Mouse (Mus musculus) neural tube, embryonic 14.5 days (tissue): ENCODE data around the gene Oser1. TPM values are rescaled to one million over a fixed set of nuclear protein-coding genes. Genes with fewer than 3 reads are reported as not detected.

Source experiments
- ATAC-seq: fragments of 200-750 bp; cut with Nextera tagmentation; 2 replicates; pipeline ENCODE4 v1.8.0; 2017; ENCODE audit warnings: low read depth, mild to moderate bottlenecking, moderate TSS enrichment, moderate library complexity
- H3K27ac ChIP-seq: fragments of 300-500 bp; sonication (generic); 2 replicates; pipeline ENCODE4 v1.5.1; 2014; ENCODE audit warnings: low read depth, mild to moderate bottlenecking, control low read depth, low read length, moderate library complexity, mixed read lengths
- H3K27me3 ChIP-seq: fragments of 300-500 bp; sonication (generic); 2 replicates; pipeline ENCODE4 v1.6.1; 2014; ENCODE audit warnings: low read length; ENCODE audit not compliant: control insufficient read depth, insufficient read depth
- H3K36me3 ChIP-seq: fragments of 300-500 bp; sonication (generic); 2 replicates; pipeline ENCODE4 v1.6.1; 2014; ENCODE audit warnings: low read length, mixed read lengths; ENCODE audit not compliant: control insufficient read depth, insufficient read depth
- H3K4me1 ChIP-seq: fragments of 300-500 bp; sonication (generic); 2 replicates; pipeline ENCODE4 v1.6.1; 2014; ENCODE audit warnings: low read length; ENCODE audit not compliant: control insufficient read depth, insufficient read depth
- H3K4me2 ChIP-seq: fragments of 300-500 bp; sonication (generic); 2 replicates; pipeline ENCODE4 v1.6.1; 2014; ENCODE audit warnings: mild to moderate bottlenecking, low read depth, low read length, control low read depth
- H3K4me3 ChIP-seq: fragments of 300-500 bp; sonication (generic); 2 replicates; pipeline ENCODE4 v1.5.1; 2014; ENCODE audit warnings: low read depth, low read length, control low read depth, mixed read lengths
- H3K9ac ChIP-seq: fragments of 300-500 bp; sonication (generic); replicated peaks from 2 replicates; pipeline ENCODE4 v1.6.1; 2014; ENCODE audit warnings: low read depth, mild to moderate bottlenecking, control low read depth, low read length, mixed read lengths
- H3K9me3 ChIP-seq: fragments of 300-500 bp; sonication (generic); 2 replicates; pipeline ENCODE4 v1.6.1; 2016; ENCODE audit warnings: low read length; ENCODE audit not compliant: control insufficient read depth
- WGBS: fragments of 180-500 bp; shearing (Covaris S2); extraction: QIAGEN DNeasy Blood & Tissue Kit; methylation state at CpG from one replicate; pipeline ENCODE4 v1.1.7; 2014; 5-methylcytosine and 5-hydroxymethylcytosine counted together
- polyA plus RNA-seq: library from polyadenylated mRNA; unstranded; fragments of >200 nt; fragmentation: Nextera tagmentation; extraction: Ambion mirVana; gene quantifications from 2 replicates; pipeline ENCODE4 v1.2.1, GENCODE M21; 2014

Oser1 gene
- polyA plus RNA-seq, 1 experiment from 2014 or later = 78.9 TPM

DNA sequence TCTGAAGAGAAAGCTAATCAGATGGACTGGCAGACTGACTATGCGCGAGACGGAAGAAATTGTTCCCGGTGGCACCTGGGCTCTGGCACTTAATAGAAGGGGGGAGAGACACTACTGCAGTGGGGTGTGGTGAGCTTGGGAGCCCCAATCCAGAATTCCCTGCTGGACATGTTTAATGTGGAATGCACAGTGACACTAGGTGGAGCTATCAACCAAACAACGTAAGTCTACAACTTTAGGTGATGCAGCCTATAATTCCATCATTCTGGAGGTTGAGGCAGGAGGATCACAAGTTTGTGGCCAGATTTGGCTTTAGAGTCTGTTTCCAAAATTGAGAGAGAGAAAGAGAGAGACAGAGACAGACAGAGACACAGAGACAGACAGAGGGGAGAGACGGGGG lies 28.2 kb upstream of the Oser1 start:
- WGBS = 89% methylated on average over 6 of the region's 6 CpGs
- H3K36me3 ChIP-seq = peaks cover 16% of the 10 kb centered on the region
- no peak overlapping the region for H3K9ac ChIP-seq
- H3K27me3 ChIP-seq = no peaks in the 10 kb centered on the region
- no peak for ATAC-seq
- no peaks in the 10 kb centered on the region for H3K9me3 ChIP-seq
- H3K27ac ChIP-seq = no peak overlapping the region
- H3K4me1 ChIP-seq = no peaks in the 10 kb centered on the region
- H3K4me2 ChIP-seq = no peak overlapping the region
- no peak overlapping the region for H3K4me3 ChIP-seq

DNA sequence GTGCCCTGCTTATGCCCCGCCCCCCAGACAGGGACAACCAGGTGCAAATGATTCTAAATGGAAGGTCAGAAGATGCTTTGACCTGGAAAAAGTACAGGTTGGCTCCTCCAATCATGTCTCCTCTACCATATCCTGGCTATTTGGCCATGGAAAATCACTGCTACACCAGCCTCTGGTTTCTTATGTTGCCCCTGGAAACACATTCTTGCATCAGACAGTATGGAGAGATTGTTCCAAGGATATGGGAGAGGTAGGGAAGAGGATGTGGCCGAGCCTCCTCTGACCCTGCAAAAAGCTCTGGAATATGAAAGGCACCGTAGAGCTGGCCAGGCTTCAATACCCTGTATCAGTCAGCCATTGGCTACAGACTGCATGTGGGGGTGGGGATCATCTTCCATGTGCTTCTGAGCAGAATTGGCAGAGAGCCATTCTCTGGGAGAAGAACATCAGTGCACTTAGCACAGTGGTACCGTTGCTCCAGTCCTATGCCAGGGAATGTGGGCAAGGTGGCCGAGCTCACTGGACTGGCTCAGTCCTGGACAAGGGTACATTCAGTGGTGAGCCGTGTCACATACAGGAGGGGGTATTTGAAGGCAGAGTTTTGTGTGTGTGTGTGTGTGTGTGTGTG lies 26.3 kb upstream of the Oser1 start:
- H3K4me3 ChIP-seq = no peak overlapping the region
- H3K36me3 ChIP-seq = peaks cover 16% of the 10 kb centered on the region
- no peaks in the 10 kb centered on the region for H3K9me3 ChIP-seq
- H3K4me1 ChIP-seq = no peaks in the 10 kb centered on the region
- H3K9ac ChIP-seq = no peak overlapping the region
- no peak for ATAC-seq
- no peaks in the 10 kb centered on the region for H3K27me3 ChIP-seq
- no peak overlapping the region for H3K27ac ChIP-seq
- 74% methylated on average over 6 of the region's 6 CpGs for WGBS
- H3K4me2 ChIP-seq = no peak overlapping the region

DNA sequence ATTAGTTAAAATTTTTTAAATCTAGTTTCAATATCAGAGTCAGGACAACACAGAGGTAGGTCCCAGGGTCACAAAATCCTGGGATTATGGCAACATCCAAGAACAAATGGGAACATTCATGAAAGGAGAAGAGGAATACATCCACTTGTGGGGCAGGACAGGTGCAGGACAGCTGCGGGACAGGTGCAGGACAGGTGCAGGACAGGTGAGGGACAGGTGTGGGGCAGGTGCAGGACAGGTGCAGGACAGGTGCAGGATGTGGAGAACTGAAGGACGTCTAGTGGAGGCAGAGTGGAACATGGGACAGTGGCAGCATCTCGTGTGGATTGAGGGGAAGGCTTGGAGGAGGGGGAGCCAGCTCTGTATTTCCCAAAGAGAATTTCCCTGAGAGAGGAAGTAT lies 24.8 kb upstream of the Oser1 start:
- Histone ChIP-seq H3K4me2 (no peak overlapping the region), H3K4me1 (no peaks in the 10 kb centered on the region), H3K4me3 (no peak overlapping the region), H3K27ac (no peak overlapping the region), H3K36me3 (peaks cover 16% of the 10 kb centered on the region), H3K27me3 (no peaks in the 10 kb centered on the region), H3K9ac (no peak overlapping the region), H3K9me3 (no peaks in the 10 kb centered on the region)
- 74% methylated on average over 3 of the region's 3 CpGs for WGBS
- no peak for ATAC-seq

DNA sequence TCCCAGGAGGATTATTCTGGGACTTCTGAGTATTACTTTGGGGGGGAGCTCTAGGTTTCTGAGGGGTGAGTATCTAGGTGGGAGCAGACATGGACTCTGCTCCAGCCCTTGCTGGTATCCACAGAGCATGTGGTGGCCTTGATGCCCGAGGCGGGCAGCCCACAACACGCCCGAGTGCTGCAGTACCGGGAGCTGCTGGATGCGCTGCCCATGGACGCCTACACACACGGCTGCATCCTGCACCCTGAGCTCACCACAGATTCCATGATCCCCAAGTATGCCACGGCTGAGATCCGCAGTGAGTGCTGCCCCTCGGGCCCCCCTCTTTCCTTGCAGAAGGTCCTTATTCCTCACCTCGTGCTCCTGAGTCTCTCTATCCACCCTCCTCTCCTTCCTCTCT lies 22.9 kb upstream of the Oser1 start:
- H3K36me3 ChIP-seq = peaks cover 16% of the 10 kb centered on the region

DNA sequence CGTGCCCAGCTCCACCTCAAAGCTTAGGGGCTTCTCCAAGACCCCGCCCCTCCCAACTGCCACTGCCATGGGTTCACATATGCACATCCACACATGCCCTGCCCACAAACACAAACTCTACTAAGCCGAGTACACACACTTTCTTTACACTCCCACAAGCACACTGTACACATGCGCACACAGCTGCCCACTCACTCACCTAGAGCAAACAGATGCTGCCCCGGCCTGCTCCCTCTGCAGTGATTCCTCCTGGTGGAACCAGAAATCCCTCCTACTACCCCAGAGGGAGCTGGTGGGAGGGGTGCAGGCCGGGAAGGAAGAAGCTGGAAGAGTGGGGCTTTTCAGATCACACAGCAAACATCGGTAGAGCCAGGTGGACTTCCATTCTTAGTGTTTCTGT lies 19.5 kb upstream of the Oser1 start:
- peaks cover 6% of the 10 kb centered on the region for H3K36me3 ChIP-seq
- H3K4me2 ChIP-seq = no peak overlapping the region
- no peak overlapping the region for H3K4me3 ChIP-seq
- peaks cover 16% of the 10 kb centered on the region for H3K4me1 ChIP-seq
- H3K27me3 ChIP-seq = no peaks in the 10 kb centered on the region
- H3K9me3 ChIP-seq = no peaks in the 10 kb centered on the region
- H3K9ac ChIP-seq = no peak overlapping the region
- ATAC-seq = no peak
- no peak overlapping the region for H3K27ac ChIP-seq
- WGBS = 69% methylated on average over 7 of the region's 7 CpGs

More for the DNA sequence above, 22.9 kb upstream of the Oser1 start:
- H3K27ac ChIP-seq = no peak overlapping the region
- no peaks in the 10 kb centered on the region for H3K27me3 ChIP-seq
- H3K4me2 ChIP-seq = no peak overlapping the region
- H3K4me1 ChIP-seq = no peaks in the 10 kb centered on the region
- no peak overlapping the region for H3K4me3 ChIP-seq
- 88% methylated on average over 12 of the region's 12 CpGs for WGBS
- no peak for ATAC-seq
- no peaks in the 10 kb centered on the region for H3K9me3 ChIP-seq
- H3K9ac ChIP-seq = no peak overlapping the region

DNA sequence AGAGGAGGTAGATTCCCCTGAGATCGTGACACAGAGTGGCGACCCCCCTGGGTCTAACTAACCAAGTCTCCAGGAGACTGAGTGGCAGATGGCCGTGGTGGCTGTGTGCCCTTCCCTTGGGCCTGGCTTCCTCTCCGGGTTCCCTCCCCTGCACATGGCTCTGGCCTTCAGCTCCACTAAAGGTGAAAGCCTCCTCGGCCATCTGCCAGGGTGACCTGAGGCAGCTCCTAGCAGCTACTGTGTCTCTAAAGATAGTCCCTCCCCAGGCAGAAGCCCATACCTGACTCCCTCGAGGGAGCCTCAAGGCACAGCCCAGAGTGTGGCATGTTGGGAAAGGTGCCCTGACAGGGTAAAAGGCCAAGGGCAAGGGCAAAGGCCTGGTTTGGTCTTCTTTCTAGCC lies 19.0 kb upstream of the Oser1 start:
- Histone ChIP-seq H3K27me3 (no peaks in the 10 kb centered on the region), H3K4me3 (no peak overlapping the region), H3K36me3 (peaks cover 6% of the 10 kb centered on the region), H3K4me1 (peaks cover 16% of the 10 kb centered on the region), H3K4me2 (no peak overlapping the region), H3K27ac (no peak overlapping the region), H3K9me3 (no peaks in the 10 kb centered on the region), H3K9ac (no peak overlapping the region)
- ATAC-seq = no peak
- WGBS = 80% methylated on average over 6 of the region's 6 CpGs

DNA sequence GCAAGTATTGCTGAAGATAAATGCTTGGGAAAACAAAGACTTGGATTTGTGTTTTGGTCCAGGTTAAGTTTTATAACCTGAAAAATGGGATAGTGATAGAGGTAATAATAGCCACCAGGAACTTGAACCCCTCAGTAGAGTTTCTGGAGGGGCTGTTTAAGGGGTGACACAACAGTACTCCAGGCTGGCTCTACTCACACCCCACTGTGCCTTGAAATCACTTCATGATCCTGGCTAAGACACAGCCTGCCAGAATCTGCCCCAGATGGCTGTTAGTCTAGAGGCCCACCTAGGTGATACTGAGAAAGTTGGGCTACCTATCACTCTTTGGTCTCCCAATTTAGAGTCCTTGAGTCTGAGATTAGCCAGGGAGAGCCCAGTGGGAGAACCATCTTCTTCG lies 15.0 kb upstream of the Oser1 start:
- H3K27me3 ChIP-seq = no peaks in the 10 kb centered on the region
- no peaks in the 10 kb centered on the region for H3K9me3 ChIP-seq
- H3K4me3 ChIP-seq = peak overlapping the region; percentile 68
- no peaks in the 10 kb centered on the region for H3K36me3 ChIP-seq
- 80% methylated on average over 1 of the region's 1 CpGs for WGBS
- no peak for ATAC-seq
- no peak overlapping the region for H3K27ac ChIP-seq
- H3K4me1 ChIP-seq = peaks cover 20% of the 10 kb centered on the region
- H3K4me2 ChIP-seq = peak overlapping the region; percentile 59
- H3K9ac ChIP-seq = peak overlapping the region; percentile 93

DNA sequence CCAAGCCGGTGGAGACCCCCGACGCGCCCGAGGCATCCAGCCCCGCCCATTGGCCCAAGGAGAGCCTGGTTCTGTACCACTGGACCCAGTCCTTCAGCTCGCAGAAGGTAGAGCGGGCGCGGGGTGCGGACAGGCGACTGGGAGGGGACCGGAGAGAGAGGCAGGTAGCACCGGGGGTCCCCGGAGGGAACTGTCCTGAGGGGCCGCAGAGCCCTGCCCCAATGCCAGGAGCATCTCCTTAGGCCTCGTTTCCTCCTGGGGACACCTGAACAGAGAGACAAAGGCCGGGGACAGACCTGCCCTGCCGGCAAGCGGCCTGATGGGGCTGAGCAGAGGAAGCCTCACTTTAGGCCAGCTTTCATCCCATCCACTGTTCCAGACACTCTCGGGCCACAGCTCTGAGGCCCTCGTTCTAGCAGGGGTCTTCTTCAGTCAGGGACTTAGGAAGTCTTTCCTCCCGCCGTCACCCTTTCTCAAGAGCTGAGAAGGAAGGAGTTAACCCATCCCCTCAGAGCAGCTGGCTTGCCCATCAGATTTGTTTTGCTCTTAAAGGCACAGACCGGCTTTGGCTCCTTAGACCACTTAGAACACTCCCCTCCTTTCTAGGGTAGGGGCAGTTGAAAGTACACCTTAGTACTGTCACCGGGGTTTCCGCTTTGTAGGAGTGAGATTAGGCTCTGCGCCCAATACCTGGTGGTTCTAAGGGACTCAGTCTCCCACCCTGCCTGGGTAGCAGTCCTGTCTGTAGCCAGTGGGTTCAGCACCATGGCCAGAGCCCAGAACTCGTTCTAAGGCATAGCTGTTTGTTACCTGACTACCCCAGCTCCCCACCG lies 14.3 kb upstream of the Oser1 start:
- Histone ChIP-seq H3K9ac (peak overlapping the region; percentile 93), H3K9me3 (no peaks in the 10 kb centered on the region), H3K4me3 (peak overlapping the region; percentile 68), H3K4me1 (peaks cover 20% of the 10 kb centered on the region), H3K27me3 (no peaks in the 10 kb centered on the region), H3K27ac (peak overlapping the region; percentile 80), H3K4me2 (peak overlapping the region; percentile 59), H3K36me3 (no peaks in the 10 kb centered on the region)
- 2% methylated on average over 30 of the region's 30 CpGs for WGBS
- peak; percentile 52 for ATAC-seq

DNA sequence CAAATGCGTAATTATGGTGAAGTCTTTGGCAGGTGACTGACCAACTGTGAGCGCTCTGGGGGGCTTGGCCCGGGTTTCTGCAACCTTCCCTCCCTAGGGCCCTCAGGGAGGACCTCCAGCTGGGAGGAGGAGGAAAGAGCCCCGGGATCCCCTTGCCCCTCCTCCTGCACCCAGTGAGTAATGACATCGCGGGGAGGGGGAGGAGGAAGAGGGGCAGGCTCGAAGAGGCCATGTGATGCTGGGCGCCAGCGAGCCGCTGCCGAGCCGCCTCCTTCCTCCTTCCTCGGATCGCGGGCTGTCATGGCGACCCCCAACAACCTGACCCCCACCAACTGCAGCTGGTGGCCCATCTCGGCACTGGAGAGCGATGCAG lies 13.7 kb upstream of the Oser1 start, which contains the start of gene Gdap1l1:
Gdap1l1 (plus strand) TSS at position 231 of the 373 bp plus-strand sequence.
- Histone ChIP-seq H3K9ac (peak within 1 kb of the TSS; percentile 93), H3K9me3 (no peaks in the 10 kb centered on the region), H3K27me3 (no peaks in the 10 kb centered on the region), H3K27ac (peak within 1 kb of the TSS; percentile 80), H3K4me1 (peaks cover 20% of the 10 kb centered on the region), H3K36me3 (no peaks in the 10 kb centered on the region), H3K4me3 (peak within 1 kb of the TSS; percentile 68), H3K4me2 (peak within 1 kb of the TSS; percentile 59)
- ATAC-seq = peak; percentile 87
- under 1% methylated on average over 18 of the region's 18 CpGs for WGBS
